38 mouse cellular contexts compared by ENCODE assay signal in genomic region chr6:145608693-145609092, GRCm38 (mm10). TPM values are rescaled to one million over a fixed set of nuclear protein-coding genes. Genes with fewer than 3 reads are reported as not detected.
"Had no signal": no experiment of that assay in that cellular context is flagged by ENCODE, and none has a peak within 500 bp of the region (broad histone marks: within the 10 kb centered on the region; RNA-seq: fewer than 3 reads in every experiment).

No protein-coding gene starts in this region.

- H3K4me1 ChIP-seq: heart, embryonic 13.5 days; liver, embryonic 12.5 days had no signal

- H3K27me3 ChIP-seq: heart, embryonic 13.5 days; heart, embryonic 15.5 days; hindbrain, embryonic 13.5 days; hindbrain, embryonic 15.5 days; kidney, embryonic 15.5 days; limb, embryonic 15.5 days; liver, embryonic 12.5 days had no signal

- H3K4me2 ChIP-seq: heart, embryonic 11.5 days; heart, embryonic 13.5 days; heart, embryonic 15.5 days; hindbrain, embryonic 13.5 days; hindbrain, embryonic 15.5 days; kidney, embryonic 15.5 days; limb, embryonic 15.5 days; liver, embryonic 12.5 days had no signal

- DNase-seq: forebrain, postnatal 0 days; gastrocnemius, postnatal 14 days; gastrocnemius, postnatal 36 days; heart, adult 11 months; heart, adult 2 months; heart, postnatal 14 days; heart, postnatal 36 days; kidney, adult 11 months; kidney, adult 2 months; kidney, adult 9 months; kidney, postnatal 14 days; kidney, postnatal 36 days; layer of hippocampus, adult 9-11 months; layer of hippocampus, postnatal 36 days had no signal

- H3K27ac ChIP-seq: heart, adult 2 months; heart, embryonic 13.5 days; heart, embryonic 15.5 days; hindbrain, embryonic 13.5 days; hindbrain, embryonic 15.5 days; hindbrain, postnatal 0 days; kidney, postnatal 0 days; limb, embryonic 15.5 days; liver, embryonic 12.5 days had no signal

- H3K4me3 ChIP-seq: heart, adult 2 months; heart, embryonic 13.5 days; heart, embryonic 15.5 days; hindbrain, embryonic 13.5 days; hindbrain, embryonic 15.5 days; kidney, embryonic 15.5 days; limb, embryonic 15.5 days; liver, embryonic 12.5 days had no signal

- H3K36me3 ChIP-seq: heart, embryonic 13.5 days; heart, embryonic 15.5 days; hindbrain, embryonic 13.5 days; hindbrain, embryonic 15.5 days; kidney, embryonic 15.5 days; limb, embryonic 15.5 days; liver, embryonic 12.5 days had no signal

- H3K9me3 ChIP-seq: heart, embryonic 13.5 days; heart, embryonic 15.5 days; hindbrain, embryonic 13.5 days; hindbrain, embryonic 15.5 days; kidney, embryonic 15.5 days; limb, embryonic 15.5 days; liver, embryonic 12.5 days had no signal

- H3K9ac ChIP-seq: forebrain, postnatal 0 days; heart, embryonic 13.5 days; heart, embryonic 15.5 days; hindbrain, embryonic 13.5 days; hindbrain, embryonic 15.5 days; kidney, embryonic 15.5 days; limb, embryonic 15.5 days; liver, embryonic 12.5 days had no signal

- ATAC-seq: forebrain, postnatal 0 days; hindbrain, postnatal 0 days; liver, embryonic 12.5 days had no signal

RNA-seq across cellular contexts. Expression of gene Lmntd1, which starts 5.4 kb away (rescaled TPM):
- total RNA-seq: gastrocnemius, adult 18-20 months; gastrocnemius, postnatal 36 days; hematopoietic stem cell, adult 5-6 weeks; liver, adult 2 months had no signal
- polyA plus RNA-seq: hindbrain, embryonic 11.5 days; liver, adult 2 months; liver, embryonic 12.5 days had no signal

RNA-seq across cellular contexts. Expression of gene Tuba3b, which starts 6.9 kb away (rescaled TPM):
- total RNA-seq: forebrain, postnatal 0 days; gastrocnemius, adult 18-20 months; gastrocnemius, adult 8-10 months; gastrocnemius, postnatal 14 days; gastrocnemius, postnatal 36 days; hematopoietic stem cell, adult 5-6 weeks; hindbrain, postnatal 0 days; layer of hippocampus, adult 18-20 months; layer of hippocampus, adult 8-10 months; layer of hippocampus, postnatal 14 days; layer of hippocampus, postnatal 36 days; left cerebral cortex, adult 18-20 months; left cerebral cortex, postnatal 14 days; left cerebral cortex, postnatal 36 days; liver, adult 2 months had no signal
- polyA plus RNA-seq: forebrain, postnatal 0 days; heart, embryonic 11.5 days; heart, embryonic 13.5 days; hindbrain, embryonic 11.5 days; hindbrain, embryonic 13.5 days; hindbrain, embryonic 15.5 days; hindbrain, postnatal 0 days; intestine, embryonic 14.5 days; kidney, embryonic 15.5 days; kidney, postnatal 0 days; large intestine, adult 2 months; limb, embryonic 11.5 days; limb, embryonic 15.5 days; liver, adult 2 months; liver, embryonic 12.5 days had no signal
